Mouse (Mus musculus) forebrain, embryonic 10.5 days (tissue): ENCODE measurements around the gene Chst15. TPM values are rescaled to one million over a fixed set of nuclear protein-coding genes. Genes with fewer than 3 reads are reported as not detected.

ENCODE experiments used
- DNase-seq: peaks from one replicate; pipeline ENCODE4 v3.0.0-alpha.2; 2017; ENCODE audit warnings: low spot score; ENCODE audit errors: extremely low spot score
- H3K27ac ChIP-seq: fragments of 300-500 bp; sonication (generic); 2 replicates; pipeline ENCODE4 v1.5.1; 2016; ENCODE audit warnings: mild to moderate bottlenecking
- H3K27me3 ChIP-seq: fragments of 300-500 bp; sonication (generic); 2 replicates; pipeline ENCODE4 v1.6.1; 2016; ENCODE audit warnings: mild to moderate bottlenecking; ENCODE audit not compliant: poor library complexity, severe bottlenecking
- H3K36me3 ChIP-seq: fragments of 300-500 bp; sonication (generic); replicated peaks from 2 replicates; pipeline ENCODE4 v1.6.1; 2016; ENCODE audit warnings: mild to moderate bottlenecking, moderate library complexity
- H3K4me1 ChIP-seq: fragments of 300-500 bp; sonication (generic); 2 replicates; pipeline ENCODE4 v1.6.1; 2016
- H3K4me3 ChIP-seq: fragments of 300-500 bp; sonication (generic); 2 replicates; pipeline ENCODE4 v1.5.1; 2016; ENCODE audit warnings: mild to moderate bottlenecking, moderate library complexity
- H3K9me3 ChIP-seq: fragments of 300-500 bp; sonication (generic); 2 replicates; pipeline ENCODE4 v1.6.1; 2016; ENCODE audit warnings: mild to moderate bottlenecking, moderate library complexity
- WGBS: fragments of 180-500 bp; shearing (Covaris S2); methylation state at CpG from one replicate; pipeline ENCODE4 v1.1.7; 2016; 5-methylcytosine and 5-hydroxymethylcytosine counted together
- polyA plus RNA-seq: library from polyadenylated mRNA; unstranded; fragments of >200 nt; fragmentation: Nextera tagmentation; extraction: Ambion mirVana; gene quantifications from 2 replicates; pipeline ENCODE4 v1.2.1, GENCODE M21; 2016

The Chst15 gene
- polyA plus RNA-seq, 1 experiment from 2014 or later: 9.2 TPM

DNA sequence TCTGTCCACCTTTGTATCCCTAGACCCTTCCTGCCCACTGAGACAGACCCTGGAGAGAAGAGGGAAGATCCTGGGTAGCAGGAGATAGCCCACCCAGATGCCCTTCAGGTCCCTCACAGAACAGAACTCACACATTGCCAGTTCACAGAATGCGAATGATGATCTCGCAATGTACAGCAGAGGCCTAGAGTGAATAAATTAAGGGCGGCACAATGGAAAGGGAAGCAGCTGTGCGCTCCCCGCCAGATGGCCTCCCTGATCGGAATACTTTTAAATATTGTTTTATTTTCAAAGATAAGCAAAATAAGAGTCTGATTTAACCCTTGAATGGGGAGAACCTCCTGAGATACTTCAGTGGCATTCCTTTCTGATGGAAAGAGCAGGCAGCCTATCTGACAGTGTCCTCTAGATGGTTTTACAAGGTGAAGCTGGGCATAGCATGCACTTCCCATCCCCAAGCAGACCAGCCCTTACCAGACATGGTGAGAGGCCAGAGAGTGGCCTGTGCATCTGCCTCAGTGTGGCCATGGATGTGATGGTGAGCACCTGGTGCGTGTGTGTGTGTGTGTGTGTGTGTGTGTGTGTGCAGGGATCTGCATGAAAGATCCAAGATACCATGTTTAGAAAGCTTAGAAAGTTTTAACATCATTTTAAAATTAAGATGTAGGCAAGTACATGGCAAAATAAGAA is 32.8 kb downstream of the Chst15 start:
- peak overlapping the region; percentile 70 for H3K27ac ChIP-seq

DNA sequence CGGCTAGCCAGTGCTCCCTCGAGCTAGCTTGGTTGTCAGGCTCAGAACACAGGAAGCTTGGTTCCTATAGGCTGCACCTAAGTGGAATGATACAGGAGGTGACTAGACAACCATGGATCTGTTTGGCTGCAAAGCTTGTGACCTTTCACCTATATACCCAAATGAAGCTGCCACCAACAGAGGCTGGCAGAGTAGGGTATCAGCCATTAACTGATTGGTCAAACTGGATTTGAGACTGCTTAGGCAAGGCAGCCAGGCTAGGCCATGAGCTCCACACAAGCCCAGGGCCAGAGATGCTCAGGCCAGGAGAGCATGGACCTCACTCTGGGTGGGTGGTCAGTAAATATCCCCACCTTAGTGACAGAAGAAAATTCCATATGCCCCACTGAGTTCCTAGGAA is 34.5 kb downstream of the Chst15 start:
- no peak for DNase-seq
- WGBS: 98% methylated on average over 2 of the region's 2 CpGs
- H3K4me3 ChIP-seq: no peak overlapping the region
- H3K27me3 ChIP-seq: no peaks in the 10 kb centered on the region
- no peaks in the 10 kb centered on the region for H3K36me3 ChIP-seq
- H3K27ac ChIP-seq: peak overlapping the region; percentile 31; the same call in 1 of the 2 replicates
- no peaks in the 10 kb centered on the region for H3K9me3 ChIP-seq
- peaks cover 66% of the 10 kb centered on the region for H3K4me1 ChIP-seq

More for the DNA sequence above, 32.8 kb downstream of the Chst15 start:
- no peaks in the 10 kb centered on the region for H3K27me3 ChIP-seq
- 87% methylated on average over 7 of the region's 7 CpGs for WGBS
- DNase-seq: no peak
- H3K36me3 ChIP-seq: no peaks in the 10 kb centered on the region
- no peak overlapping the region for H3K4me3 ChIP-seq
- peaks cover 62% of the 10 kb centered on the region for H3K4me1 ChIP-seq
- H3K9me3 ChIP-seq: no peaks in the 10 kb centered on the region

DNA sequence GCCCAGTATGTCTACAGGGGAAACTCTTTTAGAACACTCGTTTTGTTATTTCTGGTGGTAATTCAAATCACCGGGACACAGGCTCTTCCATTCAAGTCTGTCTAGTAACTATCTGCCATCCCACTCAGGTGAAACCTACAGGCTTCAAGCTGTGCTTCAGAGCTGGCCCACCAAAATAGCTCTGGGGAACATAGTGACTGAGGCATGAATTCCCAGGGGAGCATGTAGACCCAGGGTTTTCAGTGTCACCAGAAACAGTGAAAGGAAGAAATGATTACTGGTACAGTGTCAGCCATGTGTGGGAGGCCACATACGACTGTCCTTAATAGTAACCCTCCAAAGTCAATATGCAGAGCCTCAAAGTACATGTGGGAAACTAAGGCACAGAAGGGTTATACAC is 34.9 kb downstream of the Chst15 start:
- DNase-seq: no peak
- Histone ChIP-seq H3K27me3 (no peaks in the 10 kb centered on the region), H3K36me3 (no peaks in the 10 kb centered on the region), H3K4me1 (peaks cover 66% of the 10 kb centered on the region), H3K4me3 (no peak overlapping the region), H3K27ac (peak overlapping the region; percentile 31; the same call in 1 of the 2 replicates), H3K9me3 (no peaks in the 10 kb centered on the region)
- 87% methylated on average over 3 of the region's 3 CpGs for WGBS

DNA sequence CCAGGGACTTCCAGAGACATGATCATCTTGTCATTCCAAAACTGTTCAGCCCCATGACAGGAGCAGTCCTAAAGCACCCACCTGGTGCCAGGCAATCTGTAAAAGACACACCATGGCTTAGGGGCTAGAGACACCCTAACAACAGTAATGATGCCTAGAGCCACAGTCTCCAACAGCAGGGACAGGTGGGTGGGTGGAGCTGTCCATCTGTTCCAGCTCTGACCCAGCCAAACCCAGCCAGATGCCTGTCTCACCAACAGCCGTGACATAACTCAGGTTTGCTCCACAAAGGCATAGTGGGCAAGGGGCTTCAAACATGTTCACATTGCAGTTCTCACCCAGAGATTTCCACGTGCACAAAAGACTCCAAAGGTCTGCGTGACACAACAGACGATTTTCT is 35.3 kb downstream of the Chst15 start:
- no peak overlapping the region for H3K4me3 ChIP-seq
- no peak for DNase-seq
- no peak overlapping the region; the same call in 1 of the 2 replicates for H3K27ac ChIP-seq
- WGBS: 86% methylated on average over 4 of the region's 4 CpGs
- H3K27me3 ChIP-seq: no peaks in the 10 kb centered on the region
- H3K4me1 ChIP-seq: peaks cover 66% of the 10 kb centered on the region
- no peaks in the 10 kb centered on the region for H3K36me3 ChIP-seq
- no peaks in the 10 kb centered on the region for H3K9me3 ChIP-seq

DNA sequence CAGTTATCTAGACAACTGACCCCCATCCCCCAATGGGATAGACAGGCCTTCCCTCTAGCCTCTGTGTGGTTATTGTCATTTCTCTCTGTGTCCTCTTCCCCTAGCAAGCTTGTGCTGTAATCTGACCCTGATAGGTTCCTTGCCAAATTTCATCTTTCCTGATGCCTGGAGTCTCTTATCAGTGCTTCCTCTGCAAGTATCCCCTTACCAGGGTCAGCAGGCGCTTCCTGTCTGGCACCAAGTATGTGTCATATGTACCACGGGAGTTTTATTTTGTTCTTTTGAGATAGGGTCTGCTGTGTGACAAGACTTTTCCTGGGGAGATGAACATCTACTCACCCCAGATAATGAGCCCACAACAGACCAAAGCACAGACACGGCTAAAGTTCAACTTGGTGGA is 38.4 kb downstream of the Chst15 start:
- Histone ChIP-seq H3K36me3 (no peaks in the 10 kb centered on the region), H3K4me3 (no peak overlapping the region), H3K27me3 (no peaks in the 10 kb centered on the region), H3K4me1 (peaks cover 59% of the 10 kb centered on the region), H3K9me3 (peaks cover under 1% of the 10 kb centered on the region; the same call in 1 of the 2 replicates), H3K27ac (no peak overlapping the region)
- DNase-seq: no peak
- 88% methylated on average over 3 of the region's 3 CpGs for WGBS

GRCm38 (mm10) chr7:132276287-132276686 is 40.7 kb downstream of the Chst15 start:
- H3K4me1 ChIP-seq: peaks cover 48% of the 10 kb centered on the region
- H3K9me3 ChIP-seq: peaks cover 4% of the 10 kb centered on the region; the same call in 1 of the 2 replicates
- no peak overlapping the region for H3K4me3 ChIP-seq
- H3K27ac ChIP-seq: no peak overlapping the region
- 0 out of 2 replicates have a peak, but pooled peaks cover 2% of the 10 kb centered on the region for H3K36me3 ChIP-seq
- DNase-seq: no peak
- 85% methylated on average over 5 of the region's 5 CpGs for WGBS
- H3K27me3 ChIP-seq: no peaks in the 10 kb centered on the region

- WGBS: 58% methylated on average over 2 of the region's 2 CpGs
- Histone ChIP-seq H3K9me3 (peaks cover 4% of the 10 kb centered on the region; the same call in 1 of the 2 replicates), H3K36me3 (peaks cover 19% of the 10 kb centered on the region), H3K4me1 (peaks cover 46% of the 10 kb centered on the region), H3K27me3 (no peaks in the 10 kb centered on the region), H3K4me3 (no peak overlapping the region), H3K27ac (no peak overlapping the region)
- no peak for DNase-seq
Measured at GRCm38 (mm10) chr7:132273741-132274513, 43.1 kb downstream of the Chst15 start.

- no peak for DNase-seq
- no peaks in the 10 kb centered on the region for H3K27me3 ChIP-seq
- peaks cover 4% of the 10 kb centered on the region; the same call in 1 of the 2 replicates for H3K9me3 ChIP-seq
- H3K4me1 ChIP-seq: peaks cover 36% of the 10 kb centered on the region
- WGBS: 97% methylated on average over 5 of the region's 5 CpGs
- no peak overlapping the region for H3K27ac ChIP-seq
- no peak overlapping the region for H3K4me3 ChIP-seq
- peaks cover 27% of the 10 kb centered on the region for H3K36me3 ChIP-seq
Measured at GRCm38 (mm10) chr7:132272984-132273383, 44.0 kb downstream of the Chst15 start.

DNA sequence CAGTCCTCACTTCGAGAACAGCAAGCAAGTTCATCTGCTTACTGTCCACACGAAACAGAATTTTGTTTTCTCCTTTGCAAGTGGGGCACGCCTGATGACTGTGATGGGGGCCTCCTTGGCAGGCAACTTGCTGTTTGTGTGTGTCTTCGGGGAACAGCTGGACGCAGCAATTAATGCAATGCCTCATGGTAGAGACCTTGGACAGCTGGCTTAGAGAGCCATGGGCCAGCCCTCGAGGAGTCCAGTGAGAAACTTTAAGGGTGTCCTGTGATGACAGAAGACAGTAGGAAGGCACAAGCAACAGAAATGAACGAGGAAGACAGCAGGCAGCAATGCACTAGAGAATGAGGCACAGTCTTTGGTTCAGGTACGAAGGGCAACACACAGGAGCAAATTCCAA is 46.7 kb downstream of the Chst15 start:
- Histone ChIP-seq H3K36me3 (peaks cover 43% of the 10 kb centered on the region), H3K27me3 (no peaks in the 10 kb centered on the region), H3K27ac (no peak overlapping the region), H3K9me3 (peaks cover 4% of the 10 kb centered on the region; the same call in 1 of the 2 replicates), H3K4me3 (no peak overlapping the region), H3K4me1 (peaks cover 19% of the 10 kb centered on the region)
- WGBS: 88% methylated on average over 8 of the region's 8 CpGs
- no peak for DNase-seq

GRCm38 (mm10) chr7:132269661-132270060 is 47.4 kb downstream of the Chst15 start:
- no peak overlapping the region for H3K4me3 ChIP-seq
- no peaks in the 10 kb centered on the region for H3K27me3 ChIP-seq
- peaks cover 4% of the 10 kb centered on the region; the same call in 1 of the 2 replicates for H3K9me3 ChIP-seq
- H3K27ac ChIP-seq: no peak overlapping the region
- peaks cover 44% of the 10 kb centered on the region for H3K36me3 ChIP-seq
- DNase-seq: no peak
- WGBS: 92% methylated on average over 3 of the region's 3 CpGs
- peaks cover 20% of the 10 kb centered on the region for H3K4me1 ChIP-seq

DNA sequence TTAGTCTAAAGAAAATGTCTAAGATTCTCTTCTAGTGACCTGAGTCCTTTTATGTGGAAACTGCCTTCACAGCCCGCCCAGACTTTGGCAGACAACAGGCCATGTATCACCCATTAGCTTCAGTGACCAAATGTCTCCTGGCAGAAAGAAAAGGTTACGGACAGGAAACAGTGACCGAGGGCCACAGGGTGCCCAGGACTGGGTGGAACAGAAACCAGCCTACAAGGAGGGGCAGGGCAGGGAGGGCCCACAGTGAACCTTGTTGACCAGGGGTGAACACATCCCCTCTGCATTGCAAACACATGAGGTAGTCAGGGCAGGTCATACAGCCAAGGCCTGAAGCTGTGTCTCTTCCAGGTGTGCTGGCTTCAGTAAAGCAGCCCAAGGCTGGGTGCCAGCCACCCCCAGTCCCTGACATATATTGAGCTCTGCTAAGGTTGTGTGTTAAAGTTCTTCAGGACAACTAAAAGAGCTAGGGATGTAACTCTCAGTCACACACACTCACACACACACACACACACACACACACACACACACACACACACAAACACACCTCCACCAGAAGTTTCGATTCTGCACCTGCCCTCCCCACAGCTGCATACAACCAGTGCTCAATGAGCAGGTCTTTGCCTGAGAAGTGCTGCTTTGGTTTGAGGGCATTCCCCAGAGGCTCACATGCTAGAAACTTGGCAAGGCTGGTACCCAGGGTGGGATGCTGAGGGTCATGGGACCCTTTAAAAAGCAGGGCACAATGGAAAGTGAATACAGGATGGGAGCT is 49.1 kb downstream of the Chst15 start:
- H3K36me3 ChIP-seq: peaks cover 54% of the 10 kb centered on the region
- DNase-seq: no peak
- WGBS: 84% methylated on average over 4 of the region's 4 CpGs

DNA sequence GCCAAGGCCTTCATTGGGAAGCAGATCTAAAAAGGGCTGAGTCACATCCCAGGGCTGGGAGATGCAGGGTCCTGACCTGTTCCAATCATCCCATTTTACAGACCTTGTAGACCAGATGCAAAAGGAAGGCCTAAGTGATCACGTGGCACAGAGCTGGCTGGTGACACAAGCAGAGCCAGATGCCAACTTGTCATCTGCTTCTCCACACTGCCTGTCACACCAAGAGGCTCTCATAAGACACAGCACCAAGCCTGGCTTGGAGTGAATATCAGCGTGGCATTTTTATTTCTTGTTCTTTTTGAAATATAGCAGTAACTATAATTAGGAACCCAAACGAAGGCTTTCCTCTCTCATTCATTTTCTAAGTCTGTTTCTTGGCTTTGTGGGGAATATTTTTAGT is 52.3 kb downstream of the Chst15 start:
- Histone ChIP-seq H3K4me1 (peaks cover 57% of the 10 kb centered on the region), H3K36me3 (peaks cover 43% of the 10 kb centered on the region), H3K27me3 (peaks cover 14% of the 10 kb centered on the region; the same call in 1 of the 2 replicates), H3K9me3 (no peaks in the 10 kb centered on the region), H3K4me3 (no peak overlapping the region), H3K27ac (peak overlapping the region; percentile 77)
- WGBS: 72% methylated on average over 3 of the region's 3 CpGs
- DNase-seq: no peak

More for the DNA sequence above, 49.1 kb downstream of the Chst15 start:
- H3K27ac ChIP-seq: no peak overlapping the region
- peaks cover 28% of the 10 kb centered on the region for H3K4me1 ChIP-seq
- H3K27me3 ChIP-seq: no peaks in the 10 kb centered on the region
- no peak overlapping the region for H3K4me3 ChIP-seq
- H3K9me3 ChIP-seq: no peaks in the 10 kb centered on the region
